Mouse (Mus musculus) intestine, postnatal 0 days (tissue): ENCODE data around the gene Sap30bp. TPM values are rescaled to one million over a fixed set of nuclear protein-coding genes. Genes with fewer than 3 reads are reported as not detected.

Experiments
- ATAC-seq: fragments of 200-750 bp; cut with Nextera tagmentation; 2 replicates; pipeline ENCODE4 v1.8.0; 2017; ENCODE audit warnings: mild to moderate bottlenecking, moderate TSS enrichment, moderate library complexity
- H3K27ac ChIP-seq: fragments of 300-500 bp; sonication (generic); 2 replicates; pipeline ENCODE4 v1.5.1; 2014; ENCODE audit warnings: mild to moderate bottlenecking, low read depth, low read length, moderate library complexity
- H3K27me3 ChIP-seq: fragments of 300-500 bp; sonication (generic); replicated peaks from 2 replicates; pipeline ENCODE4 v1.6.1; 2014; ENCODE audit warnings: low read length, mixed read lengths; ENCODE audit not compliant: control insufficient read depth, insufficient read depth
- H3K36me3 ChIP-seq: fragments of 300-500 bp; sonication (generic); 2 replicates; pipeline ENCODE4 v1.6.1; 2014; ENCODE audit warnings: mild to moderate bottlenecking, moderate library complexity; ENCODE audit not compliant: control insufficient read depth, insufficient read depth
- H3K4me1 ChIP-seq: fragments of 300-500 bp; sonication (generic); replicated peaks from 2 replicates; pipeline ENCODE4 v1.6.1; 2014; ENCODE audit warnings: antibody characterized with exemption, low read length, mixed read lengths; ENCODE audit not compliant: control insufficient read depth, insufficient read depth
- H3K4me2 ChIP-seq: fragments of 300-500 bp; sonication (generic); replicated peaks from 2 replicates; pipeline ENCODE4 v1.6.1; 2014; ENCODE audit warnings: low read depth, mild to moderate bottlenecking, moderate library complexity
- H3K4me3 ChIP-seq: fragments of 300-500 bp; sonication (generic); 2 replicates; pipeline ENCODE4 v1.5.1; 2014; ENCODE audit warnings: low read depth, low read length
- H3K9ac ChIP-seq: fragments of 300-500 bp; sonication (generic); 2 replicates; pipeline ENCODE4 v1.6.1; 2014; ENCODE audit warnings: mild to moderate bottlenecking, low read depth, low read length
- H3K9me3 ChIP-seq: fragments of 300-500 bp; sonication (generic); 2 replicates; pipeline ENCODE4 v1.6.1; 2016; ENCODE audit warnings: mixed run types; ENCODE audit not compliant: control insufficient read depth
- CTCF ChIP-seq: sonication (generic); IDR thresholded peaks from 2 replicates; pipeline ENCODE4 v1.5.1; 2016; ENCODE audit warnings: low read depth, mild to moderate bottlenecking, control low read depth, antibody characterized with exemption, moderate library complexity
- WGBS: fragments of 180-500 bp; shearing (Covaris S2); extraction: QIAGEN DNeasy Blood & Tissue Kit; methylation state at CpG from one replicate; pipeline ENCODE4 v1.1.7; 2014; 5-methylcytosine and 5-hydroxymethylcytosine counted together
- polyA plus RNA-seq: library from polyadenylated mRNA; unstranded; fragments of >200 nt; fragmentation: Nextera tagmentation; extraction: Ambion mirVana; gene quantifications from 2 replicates; pipeline ENCODE4 v1.2.1, GENCODE M21; 2015

Sap30bp gene
- polyA plus RNA-seq, 1 experiment from 2014 or later = 28.8 TPM

DNA sequence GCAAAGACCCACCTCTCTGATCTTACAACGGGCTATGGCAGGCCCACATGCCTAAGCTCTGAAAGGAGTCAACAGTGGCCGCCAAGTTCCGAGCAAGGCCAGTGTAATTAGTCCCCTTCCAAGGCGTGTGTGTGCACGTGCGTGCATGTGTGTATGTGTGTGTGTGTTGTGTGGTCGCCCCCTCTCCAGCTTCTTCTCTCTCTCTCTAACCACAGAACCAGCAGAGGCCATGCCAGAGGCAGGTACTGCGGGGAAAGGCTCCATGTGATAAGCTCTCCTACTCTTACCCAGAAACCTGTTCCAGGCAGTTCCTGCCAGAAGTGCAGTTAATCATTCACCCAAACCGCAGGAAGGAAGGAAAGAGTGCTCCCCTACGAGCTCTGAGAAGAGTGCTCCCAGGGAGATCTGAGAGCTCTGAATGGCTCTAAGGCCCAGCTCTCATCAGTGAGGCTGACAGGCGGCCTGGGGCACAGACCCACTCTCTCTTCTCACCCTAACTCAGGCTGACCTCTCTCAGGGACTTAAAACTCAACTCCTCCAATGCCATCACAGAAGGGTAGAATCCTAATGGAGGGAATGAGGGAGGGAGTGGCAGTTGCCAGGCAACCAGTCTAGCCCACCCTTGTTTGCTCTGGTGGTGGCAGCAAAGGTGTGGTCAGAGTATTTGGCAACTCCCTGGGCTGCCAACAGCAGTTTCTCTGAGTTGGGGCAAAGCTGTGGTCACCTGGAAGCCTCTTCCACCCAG, 21.3 kb upstream of the Sap30bp start, which contains the start of gene Smim6:
TSS of gene Smim6 (plus strand) at position 386 of the 745 bp plus-strand sequence.
- ATAC-seq = peak; percentile 90
- Histone ChIP-seq H3K27ac (peak within 1 kb of the TSS; percentile 97), H3K9ac (peak within 1 kb of the TSS; percentile 26; the same call in 1 of the 2 replicates), H3K4me2 (peak within 1 kb of the TSS; percentile 51), H3K9me3 (no peaks in the 10 kb centered on the region), H3K27me3 (no peaks in the 10 kb centered on the region), H3K36me3 (peaks cover 38% of the 10 kb centered on the region), H3K4me1 (no peaks in the 10 kb centered on the region), H3K4me3 (peak within 1 kb of the TSS; percentile 9; the same call in 1 of the 2 replicates)
- 37% methylated on average over 11 of the region's 11 CpGs for WGBS
- TF ChIP-seq CTCF = no peak

DNA sequence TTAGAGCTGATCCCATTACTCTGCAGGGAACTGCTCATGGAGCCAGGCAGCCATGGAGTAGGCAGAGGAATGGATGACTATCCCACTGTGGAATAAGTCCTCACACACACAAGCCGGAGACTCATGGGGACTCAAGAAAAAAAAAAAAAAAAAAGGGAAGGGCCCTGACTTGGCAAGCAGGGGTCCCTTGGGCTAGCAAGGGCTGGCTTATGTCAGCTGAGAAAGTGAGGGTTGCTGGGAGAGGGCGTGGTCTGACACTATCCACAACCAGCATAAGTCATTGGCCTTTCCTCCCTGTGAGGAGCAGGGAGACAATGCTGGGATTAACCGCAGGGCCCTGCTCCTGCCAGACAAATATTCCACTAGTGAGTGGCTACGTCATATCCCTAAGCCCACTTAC, 16.5 kb upstream of the Sap30bp start:
- H3K4me2 ChIP-seq = no peak overlapping the region
- WGBS = 88% methylated on average over 4 of the region's 4 CpGs
- ATAC-seq = no peak

DNA sequence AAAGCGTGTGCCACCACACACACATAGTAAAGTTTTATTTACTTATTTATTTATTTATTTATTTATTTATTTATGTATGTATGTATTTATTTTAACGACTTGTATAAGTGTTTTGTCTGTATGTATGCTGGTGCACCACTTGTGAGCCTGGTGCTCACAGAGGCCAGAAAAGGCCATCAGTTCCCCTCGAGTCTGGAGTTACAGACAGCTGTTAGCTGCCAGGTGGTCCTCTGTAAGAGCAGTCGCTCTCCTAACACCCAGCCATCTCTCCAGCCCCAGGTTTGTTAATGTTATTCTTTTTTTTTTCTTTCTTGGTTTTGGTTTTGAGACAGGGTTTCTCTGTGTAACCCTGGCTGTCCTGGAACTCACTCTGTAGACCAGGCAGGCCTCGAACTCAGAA, 14.4 kb upstream of the Sap30bp start:
- Histone ChIP-seq H3K27ac (no peak overlapping the region), H3K4me2 (no peak overlapping the region), H3K9ac (no peak overlapping the region), H3K4me3 (no peak overlapping the region), H3K36me3 (peaks cover 35% of the 10 kb centered on the region), H3K27me3 (no peaks in the 10 kb centered on the region), H3K9me3 (no peaks in the 10 kb centered on the region), H3K4me1 (no peaks in the 10 kb centered on the region)
- no peak for ATAC-seq
- no peak for TF ChIP-seq CTCF
- WGBS = 86% methylated on average over 5 of the region's 5 CpGs

More for the DNA sequence above, 16.5 kb upstream of the Sap30bp start:
- peaks cover 33% of the 10 kb centered on the region for H3K36me3 ChIP-seq
- H3K9me3 ChIP-seq = no peaks in the 10 kb centered on the region
- TF ChIP-seq CTCF = no peak
- H3K9ac ChIP-seq = no peak overlapping the region
- H3K4me1 ChIP-seq = no peaks in the 10 kb centered on the region
- H3K27ac ChIP-seq = no peak overlapping the region; the same call in 1 of the 2 replicates
- H3K4me3 ChIP-seq = no peak overlapping the region
- no peaks in the 10 kb centered on the region for H3K27me3 ChIP-seq

DNA sequence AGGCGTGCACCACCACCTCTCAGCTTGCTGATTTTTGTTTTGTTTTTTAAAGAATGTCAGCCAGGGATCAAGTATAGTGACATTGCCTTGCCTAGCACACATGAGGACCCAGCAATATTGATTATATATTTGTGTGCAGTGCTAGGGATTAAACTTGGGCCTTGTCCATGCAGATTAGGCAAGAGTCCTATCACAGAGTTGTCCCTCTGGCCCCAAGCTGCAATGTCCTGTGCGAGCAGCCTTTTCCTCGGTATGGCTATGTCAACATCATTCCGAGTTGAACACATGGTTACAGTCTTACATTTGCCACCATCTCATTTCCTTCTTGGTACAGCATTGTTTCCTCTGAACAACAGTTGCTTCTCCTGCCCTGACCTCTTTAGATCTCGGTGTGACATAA, 14.0 kb upstream of the Sap30bp start:
- ATAC-seq = no peak
- peaks cover 35% of the 10 kb centered on the region for H3K36me3 ChIP-seq
- no peak for TF ChIP-seq CTCF
- H3K9ac ChIP-seq = no peak overlapping the region
- no peaks in the 10 kb centered on the region for H3K27me3 ChIP-seq
- WGBS = 83% methylated on average over 5 of the region's 5 CpGs
- H3K4me3 ChIP-seq = no peak overlapping the region
- no peaks in the 10 kb centered on the region for H3K4me1 ChIP-seq
- H3K27ac ChIP-seq = no peak overlapping the region
- H3K4me2 ChIP-seq = no peak overlapping the region
- H3K9me3 ChIP-seq = no peaks in the 10 kb centered on the region

DNA sequence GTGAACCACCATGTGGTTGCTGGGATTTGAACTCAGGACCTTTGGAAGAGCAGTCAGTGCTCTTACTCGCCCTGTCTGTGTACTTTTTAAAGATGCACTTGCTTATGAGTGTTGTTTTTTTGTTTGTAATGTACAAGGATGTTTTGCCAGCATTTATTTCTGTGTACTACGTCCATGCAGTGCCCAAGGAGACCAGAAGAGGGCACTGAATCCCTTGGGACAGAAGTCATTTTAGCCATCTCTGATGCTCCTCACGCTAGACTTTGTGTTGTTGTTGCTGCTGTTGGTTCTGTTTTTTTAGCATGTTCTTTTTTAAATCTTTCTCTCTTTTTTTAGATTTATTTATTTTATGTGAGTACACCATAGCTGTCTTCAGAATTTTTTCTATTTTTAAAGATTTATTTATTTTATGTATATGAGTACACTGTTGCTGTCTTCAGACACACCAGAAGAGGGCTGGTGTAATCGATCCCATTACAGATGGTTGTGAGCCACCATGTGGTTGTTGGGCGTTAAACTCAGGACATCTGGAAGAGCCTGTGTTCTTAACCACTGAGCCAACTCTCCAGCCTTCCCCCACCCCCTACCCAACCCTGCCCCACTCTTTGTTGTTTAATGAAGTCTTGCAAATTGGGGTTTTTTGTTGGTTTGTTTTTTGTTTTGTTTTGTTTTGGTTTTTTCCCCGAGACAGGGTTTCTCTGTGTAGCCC, 12.8 kb upstream of the Sap30bp start:
- H3K4me1 ChIP-seq = no peaks in the 10 kb centered on the region
- no peak overlapping the region for H3K4me3 ChIP-seq
- H3K9me3 ChIP-seq = no peaks in the 10 kb centered on the region
- H3K27me3 ChIP-seq = no peaks in the 10 kb centered on the region
- no peak overlapping the region for H3K9ac ChIP-seq
- no peak overlapping the region for H3K4me2 ChIP-seq
- WGBS = 40% methylated on average over 6 of the region's 6 CpGs
- no peak overlapping the region for H3K27ac ChIP-seq
- peak; percentile 83 for TF ChIP-seq CTCF
- peaks cover 31% of the 10 kb centered on the region for H3K36me3 ChIP-seq
- no peak for ATAC-seq

DNA sequence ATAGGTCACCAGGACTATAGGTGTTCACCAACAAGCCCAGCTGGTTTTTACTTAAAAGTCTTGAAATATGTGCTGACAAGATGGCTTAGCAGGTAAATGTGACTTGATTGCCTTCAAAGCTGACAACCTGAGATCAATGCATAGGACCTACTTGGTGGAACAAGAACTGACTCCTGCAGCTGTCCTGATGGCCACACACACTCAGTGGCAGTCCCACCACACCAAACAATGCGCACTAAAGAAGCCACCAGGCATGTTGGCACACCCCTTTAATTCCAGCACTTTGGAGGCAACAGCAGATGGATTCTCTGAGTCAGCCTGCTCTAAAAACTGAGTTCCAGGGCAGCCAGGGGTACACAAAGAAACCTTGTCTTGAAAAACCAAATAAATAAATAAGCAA, 11.1 kb upstream of the Sap30bp start:
- Histone ChIP-seq H3K4me1 (no peaks in the 10 kb centered on the region), H3K4me2 (no peak overlapping the region), H3K27ac (no peak overlapping the region), H3K9me3 (no peaks in the 10 kb centered on the region), H3K36me3 (peaks cover 16% of the 10 kb centered on the region), H3K9ac (no peak overlapping the region), H3K4me3 (no peak overlapping the region), H3K27me3 (no peaks in the 10 kb centered on the region)
- TF ChIP-seq CTCF = no peak
- 95% methylated on average over 1 of the region's 1 CpGs for WGBS
- no peak for ATAC-seq
